Mouse (Mus musculus) embryonic facial prominence, embryonic 11.5 days (tissue): Measurements from ENCODE around the gene Vps52. TPM values are rescaled to one million over a fixed set of nuclear protein-coding genes. Genes with fewer than 3 reads are reported as not detected.
"Not testable (repeated sequence)": the region's sequence is repeated elsewhere in the genome, so short reads cannot be mapped to it uniquely, and the experiment has no call there.

Experiments
- ATAC-seq: fragments of 200-750 bp; cut with Nextera tagmentation; replicated peaks from 2 replicates; pipeline ENCODE4 v1.8.0; 2017; ENCODE audit warnings: low read depth; ENCODE audit not compliant: insufficient number of reproducible peaks, low FRiP score, low TSS enrichment
- DNase-seq: peaks from one replicate; pipeline ENCODE4 v3.0.0-alpha.2; 2015; ENCODE audit warnings: low spot score
- H3K27ac ChIP-seq: fragments of 300-500 bp; sonication (generic); replicated peaks from 2 replicates; pipeline ENCODE4 v1.5.1; 2014; ENCODE audit warnings: mild to moderate bottlenecking, low read depth, low read length, control low read depth
- H3K27me3 ChIP-seq: fragments of 300-500 bp; sonication (generic); 2 replicates; pipeline ENCODE4 v1.6.1; 2014; ENCODE audit warnings: mild to moderate bottlenecking, low read length, moderate library complexity, mixed read lengths; ENCODE audit not compliant: control insufficient read depth, insufficient read depth
- H3K36me3 ChIP-seq: fragments of 300-500 bp; sonication (generic); replicated peaks from 2 replicates; pipeline ENCODE4 v1.6.1; 2014; ENCODE audit warnings: low read depth, mild to moderate bottlenecking, low read length, moderate library complexity, mixed read lengths; ENCODE audit not compliant: control insufficient read depth, insufficient read depth
- H3K4me1 ChIP-seq: fragments of 300-500 bp; sonication (generic); 2 replicates; pipeline ENCODE4 v1.6.1; 2014; ENCODE audit warnings: low read length, mixed read lengths; ENCODE audit not compliant: control insufficient read depth, insufficient read depth
- H3K4me2 ChIP-seq: fragments of 300-500 bp; sonication (generic); 2 replicates; pipeline ENCODE4 v1.6.1; 2014; ENCODE audit warnings: low read depth, mild to moderate bottlenecking, control low read depth, low read length, moderate library complexity
- H3K4me3 ChIP-seq: fragments of 300-500 bp; sonication (generic); 2 replicates; pipeline ENCODE4 v1.5.1; 2014; ENCODE audit warnings: low read depth, low read length, control low read depth
- H3K9ac ChIP-seq: fragments of 300-500 bp; sonication (generic); replicated peaks from 2 replicates; pipeline ENCODE4 v1.6.1; 2014; ENCODE audit warnings: mild to moderate bottlenecking, control low read depth, low read length
- H3K9me3 ChIP-seq: fragments of 300-500 bp; sonication (generic); replicated peaks from 2 replicates; pipeline ENCODE4 v1.6.1; 2016; ENCODE audit warnings: mild to moderate bottlenecking, low read length, inconsistent platforms, mixed read lengths; ENCODE audit not compliant: control insufficient read depth
- WGBS: fragments of 180-500 bp; shearing (Covaris S2); extraction: QIAGEN DNeasy Blood & Tissue Kit; methylation state at CpG from one replicate; pipeline ENCODE4 v1.1.7; 2014; 5-methylcytosine and 5-hydroxymethylcytosine counted together
- polyA plus RNA-seq: library from polyadenylated mRNA; unstranded; fragments of >200 nt; fragmentation: Nextera tagmentation; extraction: Ambion mirVana; gene quantifications from 2 replicates; pipeline ENCODE4 v1.2.1, GENCODE M21; 2014

Vps52 gene
- polyA plus RNA-seq, 1 experiment from 2014 or later: 27.7 TPM

DNA sequence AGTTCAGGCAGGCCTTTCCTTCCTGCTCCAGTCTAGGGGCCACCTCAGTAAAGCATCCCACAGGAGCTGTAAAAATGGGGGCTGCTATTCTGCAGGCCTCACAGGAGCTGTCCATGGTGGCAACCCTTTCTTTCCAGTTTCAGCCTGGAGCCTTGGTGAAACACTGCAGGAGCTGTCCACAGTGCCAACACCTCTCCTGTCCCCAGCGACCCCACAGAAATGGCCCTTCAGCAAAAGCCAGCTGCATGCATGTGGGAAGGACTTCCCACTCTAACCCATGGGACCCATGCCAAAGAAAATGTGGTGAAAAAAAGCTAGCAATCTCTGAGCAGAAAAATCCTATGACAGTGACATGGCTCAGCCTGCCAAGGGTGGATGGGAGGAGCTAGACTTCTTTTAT is 17.1 kb downstream of the Vps52 start:
- Histone ChIP-seq H3K27ac (no peak overlapping the region), H3K9me3 (no peaks in the 10 kb centered on the region), H3K4me2 (no peak overlapping the region), H3K9ac (no peak overlapping the region), H3K36me3 (no peaks in the 10 kb centered on the region), H3K4me3 (no peak overlapping the region), H3K4me1 (no peaks in the 10 kb centered on the region), H3K27me3 (peaks cover 7% of the 10 kb centered on the region)
- ATAC-seq (no peak), DNase-seq (peak; percentile 76)
- WGBS: 4% methylated on average over 1 of the region's 1 CpGs

DNA sequence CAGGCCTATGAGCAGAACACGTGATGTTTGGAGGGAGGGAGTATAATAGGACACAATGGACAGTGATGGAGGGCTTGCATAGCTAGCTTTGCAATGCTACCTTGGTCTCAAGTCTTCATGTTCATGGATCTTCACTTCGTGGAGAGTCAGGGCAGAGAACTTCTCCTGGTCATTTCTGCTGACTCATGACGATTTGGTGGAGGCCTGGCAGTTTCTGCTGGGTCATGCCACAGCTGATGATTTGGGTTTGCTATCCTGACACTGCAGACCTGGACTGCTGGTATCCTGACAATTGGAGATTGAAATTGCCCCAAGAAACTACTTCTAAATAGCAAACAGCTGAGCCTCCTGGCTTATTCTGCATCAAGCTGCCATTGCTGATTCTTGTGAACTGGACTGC is 18.0 kb downstream of the Vps52 start:
- no peak for ATAC-seq
- Histone ChIP-seq H3K9ac (no peak overlapping the region), H3K27me3 (peaks cover 16% of the 10 kb centered on the region), H3K36me3 (no peaks in the 10 kb centered on the region), H3K27ac (no peak overlapping the region), H3K9me3 (no peaks in the 10 kb centered on the region), H3K4me3 (no peak overlapping the region), H3K4me2 (no peak overlapping the region), H3K4me1 (no peaks in the 10 kb centered on the region)
- no peak for DNase-seq
- 63% methylated on average over 3 of the region's 3 CpGs for whole genome bisulfite sequencing

DNA sequence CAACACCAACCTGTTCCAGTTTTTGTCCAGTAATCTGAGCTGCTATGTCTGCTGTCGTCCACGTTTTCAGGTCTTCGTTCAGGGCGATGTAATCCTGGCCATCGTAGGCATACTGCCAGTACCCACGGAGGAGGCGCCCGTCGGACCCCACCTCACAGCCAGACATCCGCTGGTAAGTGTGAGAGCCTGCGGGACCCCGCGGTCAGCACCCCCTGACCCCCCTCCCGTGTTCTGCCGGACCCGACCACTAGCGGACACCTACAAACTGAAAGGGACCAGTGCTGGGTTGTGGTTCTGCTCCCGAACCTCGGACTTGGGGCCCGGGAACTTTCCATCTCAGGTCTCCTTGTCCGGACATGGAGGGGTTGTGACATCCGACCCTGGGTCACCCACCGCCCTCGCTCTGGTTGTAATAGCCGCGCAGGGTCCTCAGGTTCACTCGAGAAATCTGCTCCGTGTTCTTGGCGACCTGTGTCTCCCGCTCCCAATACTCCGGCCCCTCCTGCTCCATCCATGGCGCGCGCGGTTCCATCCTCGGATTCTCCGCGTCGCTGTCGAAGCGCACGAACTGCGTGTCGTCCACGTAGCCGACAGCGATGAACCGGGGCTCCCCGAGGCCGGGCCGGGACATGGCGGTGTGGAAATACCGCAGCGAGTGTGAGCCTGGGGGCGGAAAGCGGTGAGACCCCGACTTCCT is 22.4 kb downstream of the Vps52 start:
- no peak for ATAC-seq
- DNase-seq: no peak

DNA sequence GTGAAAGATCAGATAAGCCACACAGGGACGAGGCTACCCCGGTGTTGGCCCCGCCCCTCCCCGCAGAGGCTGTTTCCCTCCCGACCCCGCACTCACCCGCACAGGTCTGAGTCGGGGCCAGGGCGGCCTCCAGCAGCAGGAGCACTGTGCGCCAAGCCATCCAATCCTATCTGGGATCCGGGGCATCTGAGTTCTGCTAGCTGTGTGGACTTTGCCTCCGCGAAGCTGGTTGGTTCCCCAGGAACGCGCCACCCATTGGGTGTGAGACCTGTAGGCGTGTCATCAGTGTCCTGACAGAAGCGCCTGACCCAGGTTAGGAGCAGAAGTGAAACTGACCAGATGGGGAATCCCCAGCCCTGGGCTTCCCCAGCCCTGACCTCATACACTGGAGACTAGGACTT is 23.0 kb downstream of the Vps52 start:
- Histone ChIP-seq H3K27me3 (peaks cover 28% of the 10 kb centered on the region), H3K4me1 (no peaks in the 10 kb centered on the region; the same call in 1 of the 2 replicates), H3K4me3 (peak overlapping the region; percentile 21), H3K27ac (no peak overlapping the region), H3K9me3 (no peaks in the 10 kb centered on the region), H3K4me2 (peak overlapping the region; percentile 50), H3K36me3 (no peaks in the 10 kb centered on the region), H3K9ac (no peak overlapping the region; the same call in 1 of the 2 replicates)
- ATAC-seq (peak; percentile 26; the same call in 1 of the 2 replicates), DNase-seq (peak; percentile 40)
- WGBS: 1% methylated on average over 17 of the region's 17 CpGs

More for the DNA sequence above, 22.4 kb downstream of the Vps52 start:
- Histone ChIP-seq H3K9ac (peak overlapping the region; percentile 37; the same call in 1 of the 2 replicates), H3K27me3 (peaks cover 28% of the 10 kb centered on the region), H3K9me3 (no peaks in the 10 kb centered on the region), H3K36me3 (no peaks in the 10 kb centered on the region), H3K27ac (no peak overlapping the region), H3K4me3 (peak overlapping the region; percentile 21), H3K4me2 (peak overlapping the region; percentile 50), H3K4me1 (no peaks in the 10 kb centered on the region; the same call in 1 of the 2 replicates)
- 2% methylated on average over 57 of the region's 57 CpGs for WGBS

DNA sequence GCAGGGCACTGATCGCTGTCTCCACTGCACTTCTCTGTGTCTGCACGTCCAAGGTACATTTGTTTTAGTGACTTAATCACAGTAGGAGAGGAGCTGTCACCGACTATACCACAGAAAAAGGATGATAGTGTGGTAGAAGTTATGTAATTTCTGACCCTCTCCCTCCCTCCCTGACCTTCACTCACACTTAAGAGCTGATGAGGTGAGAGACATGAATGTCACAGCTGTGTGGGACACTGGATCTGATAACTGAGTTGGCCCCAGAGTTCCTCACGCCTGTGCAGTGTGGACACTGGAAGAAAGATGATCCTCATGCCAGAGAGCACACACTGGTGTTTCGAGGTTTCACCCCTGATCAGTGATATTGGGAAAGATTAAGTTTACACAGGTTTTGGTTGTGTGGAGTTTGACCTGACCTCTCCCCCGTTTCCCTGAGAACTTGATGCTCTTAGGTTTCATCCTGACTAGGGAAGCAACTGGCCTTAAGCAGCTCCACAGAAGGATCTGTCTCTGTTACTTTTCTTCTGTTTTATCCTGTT is 24.0 kb downstream of the Vps52 start:
- ATAC-seq: no peak
- no peak overlapping the region for H3K27ac ChIP-seq
- H3K4me2 ChIP-seq: no peak overlapping the region
- no peaks in the 10 kb centered on the region; the same call in 1 of the 2 replicates for H3K4me1 ChIP-seq
- peaks cover 28% of the 10 kb centered on the region for H3K27me3 ChIP-seq
- DNase-seq: no peak
- WGBS: 77% methylated on average over 6 of the region's 6 CpGs
- no peaks in the 10 kb centered on the region for H3K9me3 ChIP-seq
- H3K9ac ChIP-seq: no peak overlapping the region
- H3K36me3 ChIP-seq: no peaks in the 10 kb centered on the region
- no peak overlapping the region for H3K4me3 ChIP-seq

DNA sequence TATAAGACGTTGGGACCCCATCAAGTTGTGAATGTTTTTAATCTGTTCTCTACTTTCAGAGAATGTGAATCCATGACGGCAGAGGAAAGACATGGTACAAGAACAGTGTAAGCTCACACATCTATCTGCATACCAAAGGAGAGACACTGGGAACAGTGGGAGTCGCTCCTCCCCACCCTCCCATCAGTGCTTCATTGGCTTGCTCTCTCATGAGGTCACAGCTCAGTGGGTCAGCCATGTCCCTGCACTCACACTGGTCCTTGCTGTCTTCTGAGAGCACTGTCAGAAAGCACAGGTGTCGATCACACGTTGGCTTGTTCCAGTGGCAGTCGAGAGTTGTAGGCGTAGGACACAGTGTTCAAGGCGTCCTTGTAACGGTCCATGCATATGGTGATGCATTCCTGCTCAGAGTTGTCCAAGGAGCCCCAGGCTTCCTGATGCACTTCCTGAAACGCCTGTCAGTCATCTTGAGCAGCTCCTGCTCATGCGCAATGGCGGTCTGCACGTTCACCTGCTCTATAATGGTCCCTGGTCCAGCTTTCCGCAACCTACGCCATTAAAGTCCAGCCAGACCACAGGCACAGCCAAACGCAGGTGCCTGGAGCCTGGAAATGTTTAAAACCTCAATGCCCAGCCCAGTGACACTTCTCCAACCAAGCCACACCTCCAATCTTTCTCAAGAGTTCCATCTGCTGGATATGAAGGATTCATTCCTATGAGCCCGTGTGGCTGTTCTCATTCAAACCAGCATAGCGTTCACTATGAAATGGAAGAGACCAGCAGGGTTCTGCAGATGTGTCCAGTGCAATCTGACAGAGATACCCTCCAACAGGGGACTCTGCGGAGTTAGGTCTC is 24.8 kb downstream of the Vps52 start:
- Histone ChIP-seq H3K9me3 (no peaks in the 10 kb centered on the region), H3K36me3 (no peaks in the 10 kb centered on the region), H3K27ac (no peak overlapping the region), H3K27me3 (peaks cover 28% of the 10 kb centered on the region), H3K9ac (no peak overlapping the region), H3K4me2 (no peak overlapping the region), H3K4me3 (no peak overlapping the region), H3K4me1 (no peaks in the 10 kb centered on the region; the same call in 1 of the 2 replicates)
- ATAC-seq (no peak), DNase-seq (no peak)
- 77% methylated on average over 19 of the region's 19 CpGs for WGBS

DNA sequence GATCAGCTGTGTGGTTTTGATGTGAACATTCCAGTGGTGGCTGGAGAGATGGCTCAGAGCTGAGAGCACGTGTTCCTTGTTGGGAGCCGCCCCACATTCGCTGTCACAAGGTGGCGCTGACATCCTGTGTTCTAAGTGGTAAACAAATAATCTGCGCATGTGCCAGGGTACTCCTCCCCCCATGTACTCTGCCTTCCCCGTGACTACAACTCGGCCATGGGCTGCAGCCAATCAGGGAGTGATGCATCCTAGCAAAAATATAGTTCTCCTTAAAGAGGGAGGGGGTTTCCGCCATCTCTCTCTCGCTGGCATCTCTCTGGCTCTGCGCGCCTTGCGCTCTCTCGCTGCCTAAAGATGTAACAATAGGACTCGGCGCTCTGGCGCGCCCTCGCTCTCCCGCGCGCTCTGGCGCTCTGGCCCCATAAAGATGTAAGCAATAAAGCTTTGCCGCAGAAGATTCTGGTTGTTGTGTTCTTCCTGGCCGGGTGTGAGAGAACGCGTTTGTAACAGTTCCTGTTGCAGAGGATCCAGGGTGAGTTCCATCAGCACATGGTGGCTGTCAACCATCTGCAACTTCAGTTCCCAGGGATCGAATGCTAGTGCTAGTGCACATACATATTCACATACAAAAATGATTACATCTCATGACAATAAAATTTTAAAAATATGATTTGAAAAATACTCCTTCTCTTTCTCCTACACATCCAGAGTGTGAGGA is 25.7 kb downstream of the Vps52 start:
- H3K9me3 ChIP-seq, H3K4me1 ChIP-seq, H3K36me3 ChIP-seq, H3K27ac ChIP-seq: not testable (repeated sequence)
- DNase-seq (peak; percentile 95), ATAC-seq (peak; percentile 89)
- Histone ChIP-seq H3K4me3 (peak overlapping the region; percentile 49), H3K4me2 (peak overlapping the region; percentile 53), H3K9ac (peak overlapping the region; percentile 60), H3K27me3 (peaks cover 27% of the 10 kb centered on the region)
- under 1% methylated on average over 27 of the region's 27 CpGs for WGBS
